Mouse (Mus musculus): ENCODE results near the gene Taf10. TPM values are rescaled to one million over a fixed set of nuclear protein-coding genes. Genes with fewer than 3 reads are reported as not detected.

Taf10 gene
- 198 and 204 TPM in 2 replicates for total RNA-seq (2021)
- long read RNA-seq, full-length matches to known transcripts, result 79 of 109 reads
- long read RNA-seq, partial matches to known transcripts, result 0 of 109 reads
- long read RNA-seq, other reads (novel, unspliced or antisense), result 30 of 109 reads

DNA sequence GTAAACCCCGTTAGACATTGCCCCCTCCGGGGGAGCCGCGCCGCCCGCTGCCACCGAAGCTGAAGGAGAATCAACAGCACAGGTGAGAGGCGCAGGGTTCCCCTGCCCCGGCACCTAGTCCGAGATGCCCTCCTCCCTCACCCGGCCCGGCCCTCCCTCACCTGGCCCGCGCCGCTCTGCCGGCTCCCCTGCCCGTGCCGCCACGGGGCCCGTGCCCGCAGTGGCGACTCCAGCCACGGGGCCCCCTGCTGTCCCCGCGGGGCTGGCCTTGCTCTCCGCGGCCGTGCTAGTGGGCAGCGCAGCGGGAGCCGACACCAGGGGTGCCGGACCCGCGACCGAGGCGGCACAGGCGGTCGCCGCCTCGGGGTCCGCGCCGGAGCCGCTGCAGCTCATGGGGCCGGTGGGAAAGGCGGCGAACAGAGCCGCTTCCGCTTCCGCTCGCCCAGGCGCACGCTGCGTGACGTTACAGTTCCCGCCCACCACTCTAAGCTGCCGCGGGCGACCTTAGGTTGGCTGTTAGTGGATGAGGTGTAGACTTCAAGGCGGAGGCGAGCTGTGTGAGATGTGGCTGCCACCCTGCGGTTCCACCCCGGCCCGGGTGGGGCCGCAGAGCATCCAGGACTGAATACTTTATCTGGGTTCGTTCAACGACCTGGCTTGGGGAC is at the start of gene Taf10:
Taf10 (minus strand) TSS at position 436 of the 665 bp plus-strand sequence.
- peak; percentile 87 for DNase-seq

DNA sequence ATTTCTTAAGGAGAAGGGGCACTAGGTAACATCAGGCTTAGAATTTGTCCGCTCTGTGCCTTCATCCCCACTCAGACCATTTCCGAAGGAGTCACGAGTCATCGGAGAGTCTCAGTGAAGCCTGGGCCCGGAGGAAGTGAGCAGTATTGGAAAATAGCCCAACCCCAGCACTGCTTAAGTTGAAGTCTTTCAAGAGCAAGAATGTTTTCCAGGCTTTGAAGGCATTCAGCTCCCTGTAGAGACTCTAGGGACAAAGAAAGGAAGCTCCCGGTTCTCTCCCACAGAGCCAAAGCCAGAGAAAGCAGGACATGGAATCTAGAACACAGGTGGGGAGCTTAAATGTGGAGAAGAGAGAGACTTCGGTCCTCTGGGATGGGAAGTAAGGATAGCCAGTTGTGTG is 49.5 kb upstream of the Taf10 start:
- no peak for DNase-seq

DNA sequence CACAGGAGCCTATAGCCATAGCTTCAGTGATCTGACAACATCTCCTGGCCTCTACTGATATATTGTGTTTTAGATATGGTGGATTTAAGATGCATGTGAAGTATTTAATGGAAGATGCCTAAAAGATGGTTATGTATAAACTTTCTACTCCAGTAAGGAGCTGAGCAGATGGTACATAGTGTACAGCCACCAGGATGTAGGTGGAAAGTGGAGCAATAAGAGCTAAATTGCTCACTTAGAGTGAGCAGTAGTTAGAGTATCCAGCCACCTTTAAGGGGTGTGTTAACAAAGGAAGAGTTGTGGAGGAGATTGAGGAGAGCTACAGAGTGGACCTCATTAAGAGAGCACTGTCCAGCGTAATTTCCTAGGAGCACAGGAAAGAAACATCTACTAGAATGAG is 47.0 kb upstream of the Taf10 start:
- DNase-seq, result no peak

DNA sequence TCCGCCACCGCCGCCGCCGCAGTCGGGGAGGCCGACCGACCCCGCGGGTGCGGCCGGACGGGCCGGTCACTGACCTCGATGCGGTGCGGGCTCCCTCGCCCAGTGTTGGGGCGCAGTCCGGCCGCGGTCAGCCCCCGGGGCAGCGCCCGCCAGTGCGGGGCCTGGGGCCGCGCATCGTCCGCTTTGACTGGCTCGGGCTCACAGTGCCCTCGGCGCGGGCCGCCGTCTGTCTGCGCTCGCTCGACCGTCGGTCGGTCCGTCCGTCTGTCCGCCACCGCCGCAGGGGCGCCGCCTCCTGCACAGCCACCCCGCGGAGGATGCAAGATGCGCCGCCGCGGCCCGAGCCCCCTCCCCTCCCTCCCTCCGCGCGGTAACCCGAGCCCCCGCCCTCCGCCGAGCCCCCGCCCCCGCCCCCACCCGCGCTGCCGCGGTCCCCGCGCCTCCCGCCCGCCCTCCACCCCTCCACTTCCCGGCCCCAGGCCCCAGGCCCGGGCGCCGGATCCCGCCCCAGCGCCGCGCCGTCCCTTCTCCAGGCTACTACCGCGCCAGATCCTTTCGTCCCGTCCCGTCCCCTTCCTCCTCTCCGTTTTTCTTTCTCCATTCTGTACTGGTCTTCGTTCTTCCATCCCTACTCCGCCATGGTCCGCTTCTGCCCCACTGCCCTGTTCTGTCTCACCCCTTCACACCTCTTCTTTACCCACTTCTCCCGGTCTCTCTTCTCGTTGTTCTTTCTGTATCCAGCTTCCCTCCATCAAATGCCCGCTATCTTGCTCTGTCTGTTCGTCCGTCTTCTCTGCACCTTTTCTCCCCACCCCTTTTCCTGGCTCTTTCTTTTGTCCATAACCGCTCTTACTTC is 43.4 kb upstream of the Taf10 start, which contains the start of gene Dchs1:
Dchs1 (minus strand) TSS at position 370 of the 856 bp plus-strand sequence.
- DNase-seq, result peak; percentile 29

DNA sequence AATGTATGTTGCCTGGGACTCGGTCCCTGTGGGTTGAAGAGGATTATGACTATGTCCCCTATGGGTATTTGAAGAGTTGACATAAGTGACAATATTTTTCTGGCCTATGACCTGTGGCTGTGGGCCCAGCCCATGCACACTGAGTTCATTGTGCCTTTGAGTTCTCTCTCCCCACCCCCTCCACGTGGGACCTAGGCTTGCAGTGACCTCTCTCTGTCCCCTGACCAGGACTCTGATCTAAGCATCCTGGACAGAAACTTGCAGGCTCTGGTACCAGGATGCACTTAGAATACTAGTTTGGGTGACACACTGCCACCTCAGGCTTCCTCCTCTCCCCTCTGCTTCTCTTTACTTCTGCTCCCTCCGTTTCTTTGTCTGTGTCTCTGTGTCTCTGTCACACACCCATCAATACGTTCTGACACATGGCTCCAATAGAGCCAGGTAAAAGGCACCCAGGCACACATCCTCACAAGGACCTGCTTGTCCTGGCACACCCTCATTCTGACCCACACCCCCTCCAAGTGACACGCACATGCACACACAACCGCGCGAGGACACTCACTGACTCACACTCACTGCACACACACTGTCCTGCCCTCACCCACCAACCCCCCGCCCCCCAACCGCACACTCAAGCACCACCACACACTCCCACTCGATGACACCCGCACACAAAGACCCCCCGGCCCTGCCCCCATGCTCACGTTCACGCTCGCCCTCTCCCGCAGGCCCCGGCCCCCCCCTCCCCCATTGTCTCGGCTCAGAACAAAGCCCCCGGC is 42.5 kb upstream of the Taf10 start:
- DNase-seq, result no peak

DNA sequence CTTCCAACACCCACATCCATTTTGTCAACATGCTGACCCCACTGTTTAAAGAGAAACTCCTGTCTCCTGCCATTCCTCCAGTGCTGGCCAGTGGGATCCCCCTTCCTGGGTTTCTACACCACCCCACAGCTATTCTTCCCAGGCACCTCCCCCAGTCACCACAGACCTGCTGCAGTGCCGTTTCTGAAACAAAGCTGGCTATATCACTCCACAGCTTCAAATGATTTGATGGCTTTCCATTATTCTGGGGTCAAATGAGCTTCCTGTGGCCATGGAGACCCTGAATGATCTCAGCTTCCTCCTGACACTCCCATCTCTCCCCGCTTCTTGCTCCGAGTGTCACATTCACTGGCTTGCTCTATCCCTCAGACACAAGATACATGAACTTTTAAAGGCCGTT is 40.4 kb upstream of the Taf10 start:
- no peak for DNase-seq

DNA sequence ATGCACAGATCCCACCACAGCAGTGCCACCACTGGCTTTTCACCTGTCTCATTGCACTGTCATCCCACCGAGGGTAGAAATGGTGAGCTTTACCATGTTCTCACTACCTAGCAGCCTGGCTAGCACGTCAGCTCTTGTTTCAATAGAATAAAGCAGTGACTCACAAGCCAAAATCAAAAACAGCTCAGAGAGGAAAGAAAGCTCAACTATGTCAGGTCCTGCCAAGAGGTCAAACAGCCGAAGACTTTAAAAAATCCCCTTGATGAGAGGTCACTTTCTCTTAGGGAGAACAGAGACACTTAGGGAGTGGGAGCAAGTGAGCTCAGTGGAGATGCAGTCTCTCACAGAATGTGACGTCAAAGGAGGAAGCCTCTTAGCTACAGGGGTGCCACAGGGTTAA is 39.7 kb upstream of the Taf10 start:
- no peak for DNase-seq

DNA sequence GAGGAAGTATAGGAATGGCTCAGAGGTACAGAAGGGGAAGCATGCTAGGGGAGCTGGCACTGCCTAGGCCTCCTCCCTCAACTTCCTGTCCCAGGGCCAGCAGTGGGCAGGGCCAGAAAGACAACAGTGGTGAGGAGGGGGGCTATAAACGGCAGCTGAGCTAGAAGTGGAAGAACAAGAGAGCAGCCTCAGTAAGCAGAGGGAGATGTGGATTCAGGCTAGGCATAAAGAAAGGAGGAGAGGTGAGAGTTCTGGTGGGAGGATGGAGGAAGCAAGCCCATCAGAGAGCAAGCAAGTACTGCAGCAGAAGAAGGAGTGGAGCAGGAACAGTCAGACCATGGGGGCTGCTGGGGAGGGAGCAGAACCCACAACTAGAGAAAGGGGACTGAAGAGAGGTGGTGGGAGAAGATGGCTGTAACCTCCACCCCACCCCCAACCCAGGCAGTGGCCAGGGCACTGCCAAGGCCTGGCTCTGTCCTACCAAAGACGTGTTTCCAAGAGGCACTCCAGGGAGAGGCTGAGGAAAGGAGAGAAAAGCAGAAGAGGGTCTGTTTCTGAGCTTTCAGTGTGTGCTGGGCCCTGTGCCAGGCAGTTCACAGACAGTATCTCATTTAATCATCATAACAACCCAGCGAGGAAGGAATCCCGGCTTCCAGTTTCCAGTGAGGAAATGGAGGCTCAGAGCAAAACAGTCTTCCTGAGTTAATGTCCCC is 34.5 kb upstream of the Taf10 start:
- DNase-seq, result no peak

DNA sequence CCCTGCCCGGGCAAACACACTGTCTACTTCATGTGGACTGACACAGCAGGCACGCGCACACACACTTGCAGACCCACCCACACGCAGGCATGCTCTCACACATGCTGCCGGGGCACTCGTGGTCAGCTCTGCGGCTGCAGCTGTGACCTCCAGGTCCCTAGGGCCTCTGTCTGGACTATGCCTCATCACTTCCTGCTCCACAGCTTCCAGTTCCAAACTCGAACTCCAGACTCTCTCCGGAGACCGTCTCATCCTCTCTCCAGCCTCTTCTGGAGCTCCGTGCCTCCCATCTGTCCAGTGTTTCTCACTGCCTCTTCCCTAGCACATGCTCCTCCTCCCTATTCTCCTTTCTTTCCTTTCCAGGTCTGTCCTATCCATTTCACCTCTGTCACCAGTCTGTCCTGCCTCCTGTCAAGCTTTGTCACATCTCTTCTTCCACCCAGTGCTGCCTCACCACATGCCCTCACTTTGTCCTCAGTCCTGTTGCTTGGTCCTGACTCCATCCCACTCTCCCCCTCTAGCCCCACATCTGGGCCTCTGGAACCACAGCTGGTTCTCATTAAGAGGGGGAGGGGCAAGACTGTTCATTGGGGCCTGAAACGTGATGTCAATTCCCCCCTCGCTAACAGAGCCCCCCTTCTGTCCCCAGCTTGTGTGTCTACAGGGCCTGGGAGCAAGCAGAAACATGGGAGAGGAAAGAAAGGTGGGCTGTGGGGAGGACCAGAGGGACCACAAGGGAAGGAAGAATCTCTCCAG is 33.8 kb upstream of the Taf10 start:
- no peak for DNase-seq

DNA sequence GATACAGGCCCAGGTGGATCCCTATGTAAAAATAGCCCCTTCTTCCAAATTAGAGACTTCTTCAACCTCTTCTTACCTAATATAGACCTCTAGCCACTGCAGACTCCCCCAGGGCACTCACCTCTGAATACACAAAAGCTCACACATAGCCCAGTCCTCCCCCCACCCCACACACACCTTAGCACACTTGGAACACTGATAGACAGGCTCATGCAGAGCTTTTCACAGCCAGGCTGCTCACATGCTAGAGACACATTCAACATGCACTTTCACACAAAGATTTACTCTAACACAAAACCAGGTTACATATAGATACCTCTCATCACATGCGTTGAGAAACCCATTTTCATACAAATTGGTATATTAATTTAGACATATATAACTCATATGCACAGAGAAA is 33.2 kb upstream of the Taf10 start:
- no peak for DNase-seq

DNA sequence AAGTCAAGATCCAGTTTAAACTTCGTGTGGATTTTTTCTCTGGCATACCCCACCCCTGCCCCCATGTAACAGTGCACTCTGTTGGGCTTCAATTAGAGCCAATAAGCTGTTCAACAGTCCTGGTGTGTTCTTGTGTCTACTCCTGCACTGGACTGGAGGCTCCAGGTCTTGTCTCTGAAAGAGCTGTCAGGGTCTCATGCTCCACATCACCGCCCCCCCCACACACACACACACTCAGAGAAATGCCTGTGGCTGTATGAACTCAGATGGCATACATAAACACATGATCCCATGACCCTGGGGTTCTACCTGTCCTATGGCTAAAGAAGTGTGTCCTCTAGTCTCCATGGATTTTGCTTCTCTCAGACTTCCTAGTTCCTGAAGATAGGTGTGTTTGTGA is 31.9 kb upstream of the Taf10 start:
- no peak for DNase-seq

DNA sequence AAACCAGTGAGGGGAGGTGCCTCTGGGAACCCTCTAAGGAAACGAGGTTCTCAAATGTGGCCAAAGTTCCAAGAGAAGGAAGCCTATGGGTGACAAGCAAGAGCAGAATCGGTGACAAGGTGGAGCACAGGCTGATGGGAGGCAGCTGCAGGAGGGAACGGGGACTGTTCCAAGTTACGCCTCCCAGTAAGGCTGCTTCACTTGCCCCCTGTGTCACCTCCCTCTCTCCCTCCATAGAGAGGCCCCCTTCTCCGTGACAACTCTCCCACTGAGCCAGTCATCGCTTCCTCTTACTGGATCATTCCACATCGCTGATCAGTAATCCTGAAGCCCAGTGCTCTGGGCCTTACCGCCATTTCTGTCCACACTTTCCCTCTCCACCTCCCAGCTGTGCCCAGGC is 30.5 kb upstream of the Taf10 start:
- no peak for DNase-seq

DNA sequence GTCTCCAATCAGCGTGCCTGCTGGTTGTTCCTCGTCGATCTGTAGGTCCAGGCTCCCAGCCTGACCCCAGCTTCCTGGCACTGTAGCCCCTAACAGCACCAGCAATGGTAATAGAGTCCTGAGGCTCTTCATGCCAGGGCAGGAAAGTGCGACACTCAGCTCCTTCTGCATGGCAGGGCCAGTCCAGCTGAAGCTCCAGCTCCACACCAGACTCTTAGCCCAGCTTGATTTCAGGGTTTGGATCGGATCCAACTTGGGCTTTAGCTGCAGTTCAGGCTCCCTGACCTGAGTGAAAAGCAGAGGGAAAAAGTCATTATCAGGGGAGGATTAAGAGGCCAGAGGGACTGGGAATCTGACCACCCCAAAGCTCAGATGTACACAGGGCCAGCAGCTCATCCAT is 28.9 kb upstream of the Taf10 start:
- no peak for DNase-seq

DNA sequence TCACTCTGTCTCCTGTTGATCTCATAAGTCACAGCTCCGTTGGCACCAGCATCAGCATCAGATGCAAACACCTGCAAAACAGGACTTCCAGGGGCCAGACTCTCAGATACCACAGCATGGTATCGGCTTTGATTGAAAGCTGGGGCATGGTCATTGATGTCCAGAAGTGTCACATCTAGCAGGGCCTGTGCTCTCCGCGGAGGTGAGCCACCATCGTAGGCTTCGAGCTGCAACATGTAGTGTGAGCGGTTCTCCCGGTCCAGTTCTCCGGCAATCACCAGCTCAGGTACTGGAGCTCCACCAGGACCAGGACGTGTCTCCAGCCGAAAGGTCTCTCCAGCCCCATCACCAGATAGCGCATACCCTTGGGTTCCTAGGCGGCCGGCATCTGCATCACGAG is 28.2 kb upstream of the Taf10 start:
- no peak for DNase-seq

DNA sequence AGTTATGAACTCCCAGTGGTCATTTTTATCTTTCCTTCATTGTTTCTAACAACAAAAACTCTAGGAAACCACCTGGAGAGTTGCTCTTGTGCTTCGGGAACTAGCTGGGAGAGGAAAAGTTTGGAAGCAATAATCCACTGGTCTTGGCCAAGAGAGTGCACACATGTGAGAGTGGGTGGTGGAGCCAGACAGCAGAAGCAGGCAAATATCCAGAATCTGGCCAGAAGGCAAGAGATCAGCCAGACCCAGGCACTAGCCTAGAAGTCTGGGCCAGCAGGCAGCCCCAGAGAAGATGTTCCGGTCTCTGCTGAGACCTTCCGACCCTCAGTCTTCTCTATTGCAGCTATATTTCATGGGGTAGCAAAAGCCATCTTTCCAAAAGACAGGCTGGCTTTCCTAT is 25.8 kb upstream of the Taf10 start:
- no peak for DNase-seq

DNA sequence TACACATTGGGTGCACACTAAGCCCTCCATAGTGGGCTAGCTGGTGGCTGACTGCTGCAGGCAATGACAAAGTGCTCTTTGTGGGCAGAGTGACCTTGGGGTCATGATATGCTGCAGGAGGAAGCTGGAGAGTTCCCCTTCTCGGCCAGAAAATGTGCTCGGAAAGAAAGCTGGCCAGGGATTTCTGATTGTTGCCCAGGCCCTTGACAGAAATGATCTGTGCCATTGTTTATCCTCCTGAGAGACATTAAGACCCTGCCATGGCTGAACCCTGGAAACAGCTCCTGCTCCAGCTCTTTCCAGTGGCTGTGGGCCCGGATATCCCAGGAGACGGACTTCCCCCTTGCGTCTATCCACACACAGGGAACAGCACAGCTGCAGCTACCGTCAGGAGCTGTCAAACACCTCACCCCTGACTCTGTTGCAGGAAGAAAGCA is 23.6 kb upstream of the Taf10 start:
- no peak for DNase-seq

DNA sequence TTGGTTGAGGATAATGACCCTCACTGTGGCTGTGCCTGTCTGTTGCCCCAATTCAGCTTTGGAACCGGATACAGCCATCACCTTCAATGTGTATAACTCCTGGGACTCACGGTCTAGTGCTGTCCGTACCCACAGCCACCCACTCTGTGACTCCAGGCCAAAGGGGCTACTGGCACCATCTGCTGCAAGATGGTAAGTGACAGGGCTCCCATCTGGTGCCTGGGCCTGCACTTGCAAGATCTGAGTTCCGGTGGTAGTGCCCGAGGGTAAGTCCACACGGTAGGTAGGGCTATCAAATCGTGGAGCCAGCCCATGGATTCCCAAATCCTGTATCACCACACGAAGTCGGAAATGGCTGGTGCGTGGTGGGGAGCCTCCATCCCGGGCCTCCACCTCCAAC is 20.2 kb upstream of the Taf10 start:
- no peak for DNase-seq

DNA sequence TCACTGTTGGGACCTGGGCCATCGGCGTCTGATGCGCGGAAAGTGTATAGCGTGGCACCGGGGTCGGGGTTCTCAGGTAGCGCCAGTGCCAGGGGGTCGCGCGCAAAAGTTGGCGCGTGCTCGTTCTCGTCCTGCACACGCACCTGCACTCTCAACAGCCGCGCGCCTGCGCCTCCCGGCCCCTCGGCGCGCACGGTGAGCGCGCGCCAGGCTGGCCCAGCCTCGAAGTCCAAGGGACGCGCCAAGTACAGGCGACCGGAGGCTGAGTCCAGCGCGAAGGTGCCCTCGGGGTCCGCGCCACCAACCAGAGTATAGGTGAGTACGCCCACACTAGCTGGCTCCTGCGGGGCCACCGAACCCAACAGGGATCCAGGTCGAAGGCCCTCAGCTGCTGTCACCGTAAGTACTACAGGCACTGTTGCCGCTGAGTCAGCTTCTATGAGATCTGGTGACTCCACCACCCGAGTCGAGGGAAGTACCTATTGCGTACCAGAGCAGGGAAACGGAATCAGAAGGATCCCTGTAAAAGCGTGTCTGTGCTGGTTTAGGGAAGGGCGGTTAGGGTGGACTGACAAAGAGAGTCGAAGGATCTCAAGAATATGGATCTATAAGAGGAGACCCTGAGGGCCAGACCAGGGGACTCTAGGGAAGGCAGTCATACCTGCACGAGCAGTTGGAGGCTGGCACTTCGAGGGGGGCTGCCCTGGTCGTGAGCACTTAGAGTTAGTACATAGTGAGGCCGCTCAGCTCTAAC is 18.5 kb upstream of the Taf10 start:
- no peak for DNase-seq

DNA sequence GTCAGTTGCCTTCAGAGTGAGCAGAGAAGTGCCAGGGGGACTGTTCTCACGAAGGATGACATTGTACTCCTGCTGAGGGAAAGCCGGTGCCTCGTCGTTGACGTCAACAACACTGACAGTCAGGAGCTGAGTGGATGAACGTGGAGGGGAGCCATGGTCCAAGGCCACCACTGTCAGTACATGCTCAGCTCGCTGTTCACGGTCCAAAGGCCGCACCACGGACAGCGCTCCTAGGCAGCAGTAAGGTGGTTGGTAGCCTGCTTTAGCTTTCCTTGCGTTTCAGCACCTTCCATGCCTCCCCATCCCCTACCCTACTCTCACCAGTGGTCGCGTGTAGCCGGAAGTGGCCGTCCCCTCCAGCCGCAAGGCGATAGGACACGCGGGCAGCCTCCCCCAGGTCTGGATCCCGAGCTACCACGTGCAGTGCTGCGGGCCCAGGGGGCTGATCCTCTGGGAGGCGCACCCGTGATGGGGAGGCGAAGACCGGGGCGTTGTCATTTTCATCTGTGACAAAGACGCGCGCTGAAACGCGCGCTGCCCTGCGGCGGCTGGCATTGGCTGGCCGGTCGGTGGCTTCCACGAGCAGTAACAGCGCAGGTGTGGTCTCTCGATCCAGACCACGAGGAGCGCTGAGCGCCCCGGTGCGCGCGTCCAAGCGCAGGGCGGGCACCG is 17.8 kb upstream of the Taf10 start:
- DNase-seq, result no peak

DNA sequence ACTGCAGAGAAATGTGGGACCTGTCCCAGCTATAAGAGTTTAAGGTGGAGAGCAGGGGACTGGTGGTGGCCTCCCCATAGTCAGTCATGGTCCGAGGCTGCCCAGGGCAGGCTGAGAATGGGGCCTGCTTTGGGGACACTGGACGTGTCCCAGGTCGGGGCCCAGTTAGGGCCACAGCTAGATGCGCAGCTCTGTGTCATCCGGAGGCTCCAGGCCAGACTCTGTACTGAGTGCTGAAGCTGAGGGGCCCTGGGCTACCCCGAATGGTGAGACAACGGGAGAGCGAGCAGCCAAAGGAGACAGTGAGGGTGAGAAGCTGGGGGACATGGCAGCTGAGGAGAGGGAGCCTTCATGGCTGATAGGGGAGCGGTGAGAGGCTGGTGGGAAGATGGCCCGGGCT is 9.1 kb upstream of the Taf10 start:
- no peak for DNase-seq
